Mouse (Mus musculus): Measurements from ENCODE around the gene Lnx1.

DNA sequence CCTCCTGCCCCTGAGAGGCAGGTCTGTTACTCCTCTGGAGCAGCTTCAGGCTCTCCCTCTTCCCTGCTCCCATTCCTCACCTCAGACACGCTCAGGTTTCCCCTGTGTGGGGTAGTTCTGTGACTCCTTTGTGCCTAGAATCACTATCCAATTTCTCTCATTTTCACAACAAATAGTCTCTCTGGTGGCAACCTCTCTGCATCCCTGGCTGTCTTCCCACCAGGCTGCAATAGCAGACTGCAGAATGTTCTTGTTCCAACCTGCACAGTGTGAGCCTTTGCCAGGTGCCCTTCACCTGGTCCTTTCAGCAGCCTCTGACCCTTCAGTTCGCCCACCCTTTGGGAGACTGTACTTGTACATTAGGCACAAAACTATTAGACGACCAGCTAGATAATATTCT is 19.1 kb upstream of the Lnx1 start:
- TF ChIP-seq CEBPB (IDR thresholded peaks at IDR 0.05; ENCODE audit: insufficient read depth, poor library complexity, severe bottlenecking) = no peak
- no peak for TF ChIP-seq TCF12 (IDR thresholded peaks at IDR 0.05; ENCODE audit: insufficient read depth, poor library complexity, severe bottlenecking)
- TF ChIP-seq USF1 (IDR thresholded peaks at IDR 0.05; ENCODE audit: low read depth) = no peak
- TF ChIP-seq MYOD1 (IDR thresholded peaks at IDR 0.05; ENCODE audit: control insufficient read depth in 1 of 3, insufficient read length in 2 of 3, low read depth in 2 of 3) = no peak
- no peak for TF ChIP-seq MYOG (IDR thresholded peaks at IDR 0.05; ENCODE audit: control insufficient read depth in 1 of 3, insufficient read depth in 1 of 3, insufficient read length in 2 of 3, low read depth in 2 of 3)
- no peak for TF ChIP-seq E2F4 (IDR thresholded peaks at IDR 0.05; ENCODE audit: insufficient read depth)
- no peak for TF ChIP-seq POLR2A (IDR thresholded peaks at IDR 0.05; ENCODE audit: insufficient read length, low read depth)
- TF ChIP-seq POLR2AphosphoS2 (IDR thresholded peaks at IDR 0.05; ENCODE audit: insufficient read length, low read depth) = no peak
- TF ChIP-seq MAX (IDR thresholded peaks at IDR 0.05; ENCODE audit: low read depth) = no peak

All from myocyte (in vitro differentiated cells).